Mouse (Mus musculus): Measurements from ENCODE around the gene Actn1. TPM values are rescaled to one million over a fixed set of nuclear protein-coding genes. Genes with fewer than 3 reads are reported as not detected.

The Actn1 gene
- polyA plus RNA-seq, 1 experiment: 408 TPM

DNA sequence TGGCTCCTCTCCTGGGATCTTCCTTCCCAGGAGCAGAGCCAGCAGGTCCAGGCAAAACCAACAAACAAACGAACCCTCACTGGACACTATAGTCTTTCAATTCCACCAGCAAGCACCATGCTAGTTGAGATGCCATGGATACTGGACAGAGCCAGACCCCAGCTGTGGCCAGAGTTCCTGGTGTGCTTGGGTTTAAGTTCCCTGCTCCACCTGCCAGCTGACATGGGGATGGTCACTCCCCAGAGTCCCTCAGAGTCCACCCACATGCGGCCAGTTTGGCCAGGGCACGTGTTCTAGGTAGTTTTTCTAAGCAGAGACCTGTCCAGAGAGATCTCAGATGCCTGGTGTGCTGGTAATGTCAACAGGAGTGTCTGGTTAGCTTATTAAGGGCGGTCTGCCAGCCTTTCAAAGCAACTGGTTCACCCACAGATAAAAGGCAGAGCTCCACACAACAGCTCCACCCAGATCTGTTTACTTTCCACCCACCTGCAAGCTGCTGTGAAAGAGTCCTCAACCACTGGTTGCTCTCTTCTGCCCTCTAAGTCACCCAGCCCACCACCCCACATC is 42.0 kb downstream of the Actn1 start:
- H3K4me3 ChIP-seq (replicated peaks): no peak overlapping the region
- H3K27me3 ChIP-seq (replicated peaks): peaks cover 3% of the 10 kb centered on the region
- H3K9me3 ChIP-seq: no peaks in the 10 kb centered on the region
- TF ChIP-seq GATA1 (IDR thresholded peaks at IDR 0.05; ENCODE audit: borderline replicate concordance, low read length): no peak
- no peak for TF ChIP-seq FLI1 (IDR thresholded peaks at IDR 0.05; ENCODE audit: low read length)
- H3K36me3 ChIP-seq (replicated peaks; ENCODE audit: low read length): peaks cover 52% of the 10 kb centered on the region
- peaks cover 94% of the 10 kb centered on the region for H3K4me1 ChIP-seq

DNA sequence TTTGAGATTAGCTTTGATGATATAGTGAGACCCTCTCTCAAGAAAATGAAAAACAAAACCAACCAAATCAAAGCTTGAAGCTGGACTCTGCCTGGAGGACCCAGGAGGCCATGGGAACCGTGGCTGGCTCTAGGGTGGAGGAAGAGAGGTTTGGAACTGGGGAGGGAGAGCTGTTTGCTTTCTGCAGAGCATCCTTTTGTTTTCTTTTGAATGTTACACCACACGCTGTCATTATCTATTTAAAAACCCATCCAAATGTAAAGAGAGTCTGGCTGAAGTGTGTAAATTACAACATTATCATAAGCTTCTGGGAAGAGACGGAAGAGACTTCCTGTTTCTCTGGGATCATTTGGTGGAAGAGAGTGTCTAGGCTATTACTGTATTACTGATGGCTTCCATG is 43.1 kb downstream of the Actn1 start:
- TF ChIP-seq GATA1 (IDR thresholded peaks at IDR 0.05; ENCODE audit: borderline replicate concordance, low read length) (no peak), FLI1 (IDR thresholded peaks at IDR 0.05; ENCODE audit: low read length) (no peak)
- Histone ChIP-seq H3K36me3 (replicated peaks; ENCODE audit: low read length) (peaks cover 44% of the 10 kb centered on the region), H3K4me1 (peaks cover 95% of the 10 kb centered on the region), H3K9me3 (no peaks in the 10 kb centered on the region), H3K4me3 (replicated peaks) (no peak overlapping the region), H3K27me3 (replicated peaks) (no peaks in the 10 kb centered on the region)

DNA sequence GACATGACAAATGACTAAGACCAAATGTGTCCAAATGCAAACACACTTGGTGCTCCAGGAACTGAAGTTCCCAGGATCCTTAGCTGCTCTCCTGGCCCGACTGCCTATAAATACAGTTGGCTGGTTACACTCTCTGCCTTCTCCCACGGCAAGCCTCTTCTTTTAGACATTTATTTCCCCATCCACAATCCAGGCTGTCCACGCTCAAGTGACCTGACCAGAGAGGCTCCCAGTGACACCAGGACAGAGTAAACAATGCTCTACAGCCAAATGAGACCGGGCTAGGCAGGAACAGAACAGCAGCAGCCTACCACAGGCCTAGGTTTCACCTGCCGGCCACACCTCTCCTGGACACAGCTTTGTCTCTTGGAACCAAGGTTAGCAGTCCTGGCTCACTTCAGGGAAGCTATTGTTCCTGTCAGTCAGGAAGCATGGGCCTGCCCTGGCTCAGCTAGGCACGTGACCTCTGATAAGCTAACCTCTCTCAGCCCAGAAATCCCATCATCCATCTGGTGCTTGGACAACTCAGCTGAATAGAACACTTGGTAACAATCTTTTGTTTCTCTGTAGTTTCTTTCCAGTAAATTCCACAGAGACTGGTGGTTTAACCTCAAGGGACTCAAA is 43.8 kb downstream of the Actn1 start:
- Histone ChIP-seq H3K36me3 (replicated peaks; ENCODE audit: low read length) (peaks cover 37% of the 10 kb centered on the region), H3K9me3 (no peaks in the 10 kb centered on the region), H3K27me3 (replicated peaks) (no peaks in the 10 kb centered on the region), H3K4me3 (replicated peaks) (peak overlapping the region; percentile 70), H3K4me1 (peaks cover 95% of the 10 kb centered on the region)
- TF ChIP-seq FLI1 (IDR thresholded peaks at IDR 0.05; ENCODE audit: low read length) (no peak), GATA1 (IDR thresholded peaks at IDR 0.05; ENCODE audit: borderline replicate concordance, low read length) (no peak)

DNA sequence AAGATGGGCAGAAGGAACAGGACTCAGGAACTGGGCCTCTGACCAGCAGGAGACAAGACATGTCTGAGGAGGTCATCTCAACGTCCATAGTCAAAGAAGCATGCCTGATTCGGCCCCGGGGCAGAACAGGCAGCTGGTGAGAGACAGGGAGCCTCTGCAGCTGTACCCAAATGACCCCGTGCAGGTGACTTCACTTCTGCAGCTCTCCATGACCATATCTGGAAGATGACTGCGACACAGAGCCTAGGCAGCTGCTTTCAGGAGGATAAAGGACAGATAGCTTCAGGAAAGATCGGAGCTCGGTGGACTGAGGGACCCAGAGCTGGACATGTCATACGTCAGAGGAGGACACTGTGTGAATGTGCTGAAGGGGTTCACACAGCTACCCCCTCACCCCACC is 46.4 kb downstream of the Actn1 start:
- Histone ChIP-seq H3K9me3 (no peaks in the 10 kb centered on the region), H3K4me1 (peaks cover 99% of the 10 kb centered on the region), H3K4me3 (replicated peaks) (peak overlapping the region; percentile 50), H3K36me3 (replicated peaks; ENCODE audit: low read length) (peaks cover 32% of the 10 kb centered on the region), H3K27me3 (replicated peaks) (no peaks in the 10 kb centered on the region)
- TF ChIP-seq GATA1 (IDR thresholded peaks at IDR 0.05; ENCODE audit: borderline replicate concordance, low read length): no peak
- TF ChIP-seq FLI1 (IDR thresholded peaks at IDR 0.05; ENCODE audit: low read length): no peak

DNA sequence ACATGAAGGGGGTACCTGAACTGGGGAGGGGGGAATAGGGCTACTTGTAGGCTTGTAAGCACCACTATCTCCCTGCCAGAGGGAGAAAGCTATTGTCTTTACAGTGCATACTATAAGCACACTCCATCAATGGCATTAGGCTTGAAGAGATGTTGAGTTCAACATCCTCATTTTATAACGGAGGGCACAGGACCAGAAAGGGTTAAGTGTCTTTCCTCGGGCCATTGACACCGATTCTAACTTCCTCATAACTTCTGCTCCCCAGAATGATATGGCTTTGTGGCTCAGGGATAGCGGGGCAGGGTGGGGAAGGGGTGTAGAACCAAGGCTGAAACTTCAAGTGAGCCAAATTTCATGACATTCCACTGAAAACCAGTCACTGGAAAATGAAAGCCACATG is 46.9 kb downstream of the Actn1 start:
- H3K27me3 ChIP-seq (replicated peaks): no peaks in the 10 kb centered on the region
- no peaks in the 10 kb centered on the region for H3K9me3 ChIP-seq
- no peak overlapping the region for H3K4me3 ChIP-seq (replicated peaks)
- TF ChIP-seq FLI1 (IDR thresholded peaks at IDR 0.05; ENCODE audit: low read length): no peak
- TF ChIP-seq GATA1 (IDR thresholded peaks at IDR 0.05; ENCODE audit: borderline replicate concordance, low read length): no peak
- H3K36me3 ChIP-seq (replicated peaks; ENCODE audit: low read length): peaks cover 37% of the 10 kb centered on the region
- peaks cover 99% of the 10 kb centered on the region for H3K4me1 ChIP-seq

DNA sequence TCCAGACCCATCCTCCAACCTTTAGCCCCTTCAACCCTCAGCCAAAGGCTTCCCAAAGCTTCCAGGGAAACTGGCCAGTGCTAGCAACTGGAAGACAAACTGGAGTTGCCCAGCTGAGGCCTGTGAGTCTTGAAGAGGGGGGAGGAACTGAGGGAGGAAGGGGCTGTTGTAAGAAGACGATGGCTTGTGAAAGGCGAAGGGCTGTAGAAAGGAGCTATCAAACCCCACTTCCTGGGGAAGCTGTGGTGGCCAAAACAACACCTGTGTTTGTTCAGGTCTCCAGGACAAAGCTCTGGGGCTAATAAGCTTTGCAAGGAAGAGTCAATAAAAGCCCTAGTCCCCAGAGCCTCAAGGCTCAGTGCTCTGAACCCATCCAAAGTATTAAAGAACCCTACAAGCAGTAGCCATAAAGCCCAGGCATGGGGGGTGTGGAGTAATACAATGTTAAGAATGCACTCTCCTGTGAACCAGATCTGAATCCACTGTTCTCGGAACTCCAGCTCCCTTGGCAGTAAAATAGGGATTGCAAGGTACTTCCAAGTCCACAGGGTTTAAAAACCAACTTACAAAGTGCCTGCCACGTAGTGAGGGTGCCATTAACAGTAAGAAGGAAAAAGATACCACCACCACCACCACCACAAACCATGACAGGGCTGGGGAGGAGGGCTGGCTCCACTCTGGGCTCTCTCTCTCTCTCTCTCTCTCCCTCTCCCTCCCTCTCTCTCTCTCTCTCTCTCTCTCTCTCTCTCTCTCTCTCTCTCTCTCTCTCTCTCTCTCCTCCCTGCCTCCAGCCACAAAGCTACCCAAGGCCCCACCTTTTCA is 49.2 kb downstream of the Actn1 start:
- Histone ChIP-seq H3K9me3 (no peaks in the 10 kb centered on the region), H3K4me1 (peaks cover 85% of the 10 kb centered on the region), H3K27me3 (replicated peaks) (no peaks in the 10 kb centered on the region), H3K4me3 (replicated peaks) (peak overlapping the region; percentile 69), H3K36me3 (replicated peaks; ENCODE audit: low read length) (peaks cover 56% of the 10 kb centered on the region)
- TF ChIP-seq FLI1 (IDR thresholded peaks at IDR 0.05; ENCODE audit: low read length) (no peak), GATA1 (IDR thresholded peaks at IDR 0.05; ENCODE audit: borderline replicate concordance, low read length) (no peak)

DNA sequence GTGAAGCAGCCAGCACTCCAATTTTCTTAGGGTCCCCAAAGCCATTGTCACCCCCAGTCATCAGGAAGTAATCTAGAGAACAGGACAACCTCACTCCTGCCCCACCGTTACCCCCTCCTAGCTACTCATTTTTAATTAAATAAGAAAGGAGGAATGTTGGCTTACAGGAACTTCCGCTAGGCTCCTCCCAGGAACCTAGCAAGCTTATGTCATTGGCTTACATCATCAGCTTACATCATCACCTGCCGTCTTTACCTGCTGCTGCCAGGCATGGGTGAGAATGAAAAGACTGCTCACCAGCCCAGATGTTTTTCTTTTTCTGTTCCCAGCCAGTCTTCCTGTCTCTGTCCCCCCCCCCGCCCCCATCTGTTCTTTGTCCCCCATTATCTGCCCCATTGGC is 50.3 kb downstream of the Actn1 start:
- no peak for TF ChIP-seq FLI1 (IDR thresholded peaks at IDR 0.05; ENCODE audit: low read length)
- no peak for TF ChIP-seq GATA1 (IDR thresholded peaks at IDR 0.05; ENCODE audit: borderline replicate concordance, low read length)
- Histone ChIP-seq H3K9me3 (no peaks in the 10 kb centered on the region), H3K36me3 (replicated peaks; ENCODE audit: low read length) (peaks cover 60% of the 10 kb centered on the region), H3K27me3 (replicated peaks) (no peaks in the 10 kb centered on the region), H3K4me1 (peaks cover 75% of the 10 kb centered on the region), H3K4me3 (replicated peaks) (no peak overlapping the region)

DNA sequence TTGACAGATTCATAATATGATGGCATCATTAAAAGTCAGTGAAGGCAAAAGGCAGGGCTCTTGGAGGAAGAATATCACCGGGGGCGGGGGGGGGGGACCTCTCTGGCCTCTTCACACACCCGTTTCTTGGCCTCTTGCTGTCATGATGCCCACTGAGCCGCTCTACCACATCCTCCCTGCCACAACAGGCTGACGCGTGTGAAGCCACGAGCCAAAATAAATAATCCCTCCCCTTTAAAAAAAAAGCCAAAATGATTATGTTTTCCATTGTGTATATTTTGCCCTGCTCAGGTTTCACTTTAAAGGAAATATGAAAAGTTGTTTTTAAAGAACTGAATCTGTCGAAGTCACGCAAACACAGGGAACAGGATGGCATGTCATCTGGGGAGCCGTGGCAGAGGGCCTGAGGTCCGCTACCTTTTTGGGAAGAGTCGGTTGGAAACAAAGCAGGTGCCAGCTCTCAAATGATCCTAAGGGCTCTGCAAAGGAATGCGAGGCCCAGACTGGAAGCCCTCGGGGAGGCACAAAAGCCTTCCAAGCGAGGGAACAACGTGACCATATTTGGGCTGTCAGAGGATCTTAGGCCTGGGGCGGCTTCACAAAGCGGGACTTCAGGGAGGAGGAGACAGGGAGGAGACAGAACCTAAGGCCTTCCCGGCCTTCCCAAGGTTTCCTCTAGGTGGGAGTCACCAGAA is 51.9 kb downstream of the Actn1 start:
- Histone ChIP-seq H3K9me3 (no peaks in the 10 kb centered on the region), H3K36me3 (replicated peaks; ENCODE audit: low read length) (peaks cover 70% of the 10 kb centered on the region), H3K27me3 (replicated peaks) (no peaks in the 10 kb centered on the region), H3K4me3 (replicated peaks) (no peak overlapping the region), H3K4me1 (peaks cover 65% of the 10 kb centered on the region)
- no peak for TF ChIP-seq GATA1 (IDR thresholded peaks at IDR 0.05; ENCODE audit: borderline replicate concordance, low read length)
- TF ChIP-seq FLI1 (IDR thresholded peaks at IDR 0.05; ENCODE audit: low read length): no peak

DNA sequence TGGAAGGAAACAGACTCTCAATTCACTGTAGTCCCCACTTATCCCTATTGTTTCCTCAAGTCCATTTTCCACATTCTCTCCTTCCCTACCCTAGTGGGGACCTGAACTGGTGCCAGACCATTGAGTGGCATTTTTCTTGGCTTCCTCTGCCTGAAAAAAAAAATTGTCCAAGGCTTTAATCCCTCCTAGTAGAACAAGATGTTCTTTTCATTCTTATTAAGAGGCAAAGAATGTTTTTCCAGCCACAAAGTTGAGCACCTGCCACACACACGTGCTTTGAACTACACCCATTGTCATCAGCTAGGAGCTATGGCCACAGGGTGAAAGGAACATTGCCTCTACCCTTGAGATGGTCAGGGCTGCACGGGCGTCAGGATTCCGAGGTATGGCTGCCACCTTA is 56.9 kb downstream of the Actn1 start:
- no peak for TF ChIP-seq GATA1 (IDR thresholded peaks at IDR 0.05; ENCODE audit: borderline replicate concordance, low read length)
- no peak for TF ChIP-seq FLI1 (IDR thresholded peaks at IDR 0.05; ENCODE audit: low read length)
- Histone ChIP-seq H3K4me3 (replicated peaks) (no peak overlapping the region), H3K36me3 (replicated peaks; ENCODE audit: low read length) (peaks cover 96% of the 10 kb centered on the region), H3K9me3 (no peaks in the 10 kb centered on the region), H3K27me3 (replicated peaks) (no peaks in the 10 kb centered on the region), H3K4me1 (peaks cover 44% of the 10 kb centered on the region)
